Mouse (Mus musculus) hindlimb bud, embryonic 11.5 days (tissue): ENCODE data around the gene Clic3.

Experiments
- DNase-seq: peaks from one replicate; pipeline ENCODE4 v3.0.0-alpha.2; 2012; ENCODE audit warnings: low read depth, low spot score; ENCODE audit errors: extremely low spot score

Gene Clic3

GRCm38 (mm10) chr2:25506964-25507363, 50.3 kb downstream of the Clic3 start:
- no peak for DNase-seq
